Comparison of ENCODE assay signal across 16 mouse cellular contexts in the genomic region with DNA sequence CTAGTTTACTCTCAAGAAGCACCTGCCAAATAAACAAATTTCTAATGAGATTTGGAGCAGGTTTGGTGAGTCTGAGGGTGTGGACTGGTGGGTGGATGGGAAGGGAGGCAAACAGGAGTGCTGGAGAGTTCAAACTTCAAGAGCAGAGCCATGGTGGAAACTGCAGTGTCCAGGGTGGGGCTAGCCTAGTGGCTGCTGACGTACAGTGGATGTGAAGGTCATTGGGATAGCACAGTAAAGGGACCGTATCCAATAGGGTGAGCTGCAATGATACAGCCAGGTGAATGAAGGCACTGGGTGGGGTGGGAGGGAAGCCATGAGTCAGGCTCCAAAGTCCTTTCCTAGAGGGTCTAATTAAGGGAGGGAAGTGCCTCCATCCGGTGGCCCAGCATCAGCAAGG.
"Had no signal": no experiment of that assay in that cellular context is flagged by ENCODE, and none has a peak within 500 bp of the region (broad histone marks: within the 10 kb centered on the region; RNA-seq: fewer than 3 reads in every experiment).

No protein-coding gene starts in this region.

- H3K4me2 ChIP-seq: kidney, embryonic 15.5 days; liver, embryonic 13.5 days; midbrain, embryonic 11.5 days had no signal

- H3K27me3 ChIP-seq: kidney, embryonic 15.5 days; liver, embryonic 13.5 days; megakaryocyte, embryonic 14.5 days had no signal

- DNase-seq: kidney, adult 11 months; kidney, adult 8-10 months; kidney, postnatal 10 days; kidney, postnatal 36 days; layer of hippocampus, adult 9-11 months; liver, embryonic 13.5 days; lung, adult 2 months; midbrain, embryonic 14.5 days; thymus, adult 2 months; thymus, postnatal 14 days; thymus, postnatal 4 days had no signal

- H3K27ac ChIP-seq: kidney, embryonic 15.5 days; layer of hippocampus, adult 2 months; liver, embryonic 13.5 days; macrophage had no signal

- H3K4me3 ChIP-seq: kidney, embryonic 15.5 days; layer of hippocampus, adult 2 months; liver, embryonic 13.5 days; megakaryocyte, embryonic 14.5 days had no signal

- H3K9ac ChIP-seq: kidney, embryonic 15.5 days; liver, embryonic 13.5 days had no signal

- H3K36me3 ChIP-seq: kidney, embryonic 15.5 days; liver, embryonic 13.5 days had no signal

- H3K9me3 ChIP-seq: kidney, embryonic 15.5 days; liver, embryonic 13.5 days; megakaryocyte, embryonic 14.5 days had no signal
